Mouse (Mus musculus): ENCODE measurements around the gene Mpp3.

GRCm38 (mm10) chr11:102013201-102013600 lies 15.1 kb downstream of the Mpp3 start:
- TF ChIP-seq POLR2A (IDR thresholded peaks at IDR 0.05; ENCODE audit: insufficient read length, low read depth) (no peak), E2F4 (IDR thresholded peaks at IDR 0.05; ENCODE audit: insufficient read depth) (no peak), MAX (IDR thresholded peaks at IDR 0.05; ENCODE audit: low read depth) (no peak), USF1 (IDR thresholded peaks at IDR 0.05; ENCODE audit: low read depth) (no peak), CEBPB (IDR thresholded peaks at IDR 0.05; ENCODE audit: insufficient read depth, poor library complexity, severe bottlenecking) (no peak), MYOG (IDR thresholded peaks at IDR 0.05; ENCODE audit: control insufficient read depth in 1 of 3, insufficient read depth in 1 of 3, insufficient read length in 2 of 3, low read depth in 2 of 3) (no peak), TCF3 (IDR thresholded peaks at IDR 0.05; ENCODE audit: insufficient read length, low read depth) (no peak), POLR2AphosphoS2 (IDR thresholded peaks at IDR 0.05; ENCODE audit: insufficient read length, low read depth) (no peak), TCF12 (IDR thresholded peaks at IDR 0.05; ENCODE audit: insufficient read depth, poor library complexity, severe bottlenecking) (no peak), MYOD1 (IDR thresholded peaks at IDR 0.05; ENCODE audit: control insufficient read depth in 1 of 3, insufficient read length in 2 of 3, low read depth in 2 of 3) (no peak)
